Mouse (Mus musculus) left cerebral cortex, adult 9 months (tissue): ENCODE data around the gene Slc22a15.
A peak's percentile ranks its signal among the peaks of the same experiment; 100 is the strongest.

Experiments
- DNase-seq, 2 experiments: peaks; one replicate each; pipeline ENCODE4 v3.0.0; 2022; ENCODE audit warnings: low spot score in 2 of 2

Gene Slc22a15

DNA sequence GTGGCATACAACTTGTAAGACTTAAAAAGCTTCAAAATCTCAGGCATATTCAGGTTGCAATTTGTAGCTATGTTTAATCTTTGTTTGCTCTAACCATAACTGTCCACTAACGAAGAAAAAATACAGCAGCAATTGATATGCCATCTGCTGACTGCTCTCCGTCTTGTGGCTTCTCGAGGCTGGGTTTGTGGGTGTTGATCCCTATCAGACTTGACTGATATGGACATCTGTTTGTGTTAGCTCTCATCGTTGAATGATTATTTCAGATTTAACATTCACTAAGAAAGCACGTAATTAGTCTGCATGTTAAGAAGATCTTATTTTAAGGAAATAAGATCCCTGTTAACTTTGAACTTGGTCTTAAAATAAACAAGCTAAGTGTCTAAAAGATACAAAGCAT is 7.7 kb downstream of the Slc22a15 start:
- no peak for DNase-seq

DNA sequence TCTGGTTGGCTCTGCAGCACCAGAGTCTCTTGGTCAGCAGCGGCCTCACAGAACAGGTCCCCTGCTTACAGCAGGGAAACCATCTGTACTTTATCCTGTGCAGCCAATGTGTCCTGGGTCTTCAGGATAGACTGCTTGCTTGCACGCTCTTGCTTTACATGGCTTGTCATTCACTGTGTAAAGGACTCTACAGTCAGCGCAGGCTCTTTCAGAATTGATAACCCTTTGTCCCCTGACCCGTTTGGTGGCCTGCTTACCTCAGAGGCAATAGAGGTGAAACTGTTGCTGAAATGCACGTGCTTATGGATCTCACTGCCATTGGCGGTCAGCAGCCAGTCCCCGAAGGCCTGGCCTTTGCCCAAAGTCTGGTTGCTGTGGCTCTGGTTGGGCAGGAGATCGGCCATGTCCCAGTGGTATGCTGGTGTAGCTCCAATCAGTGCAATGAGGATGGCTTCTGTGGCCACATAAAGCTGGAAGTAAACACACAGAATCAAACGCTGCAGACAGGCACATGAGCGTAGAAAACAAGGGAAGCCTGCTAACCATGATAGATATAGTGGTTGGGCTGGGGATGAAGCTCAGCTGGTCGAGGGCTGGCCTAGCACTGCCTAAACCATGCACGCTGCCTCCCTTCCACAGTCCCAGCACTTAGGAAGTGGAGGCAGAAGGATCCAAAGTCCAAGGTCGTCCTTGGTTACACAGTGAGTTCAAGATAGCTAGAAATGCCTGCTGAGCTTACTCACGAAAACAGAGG is 9.0 kb downstream of the Slc22a15 start:
- no peak for DNase-seq

DNA sequence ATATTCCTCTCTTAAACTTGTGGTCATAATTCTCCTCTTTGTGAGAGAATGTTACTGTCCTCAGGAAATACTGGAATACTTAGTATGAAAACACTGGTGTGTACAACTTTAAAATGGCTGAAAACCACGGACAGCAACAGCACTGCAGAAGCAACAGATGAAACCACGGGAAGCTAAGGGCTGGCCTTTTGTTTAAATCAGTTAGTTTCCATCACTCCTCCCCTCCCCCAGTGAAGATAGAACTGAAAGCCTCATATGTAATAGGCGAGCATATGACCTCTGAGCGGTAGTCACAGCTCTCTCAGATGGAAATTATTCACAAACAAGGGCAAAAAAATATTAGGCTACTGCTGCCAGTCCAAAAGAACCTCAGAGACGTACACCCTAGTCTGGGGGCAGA is 10.0 kb downstream of the Slc22a15 start:
- DNase-seq = no peak

DNA sequence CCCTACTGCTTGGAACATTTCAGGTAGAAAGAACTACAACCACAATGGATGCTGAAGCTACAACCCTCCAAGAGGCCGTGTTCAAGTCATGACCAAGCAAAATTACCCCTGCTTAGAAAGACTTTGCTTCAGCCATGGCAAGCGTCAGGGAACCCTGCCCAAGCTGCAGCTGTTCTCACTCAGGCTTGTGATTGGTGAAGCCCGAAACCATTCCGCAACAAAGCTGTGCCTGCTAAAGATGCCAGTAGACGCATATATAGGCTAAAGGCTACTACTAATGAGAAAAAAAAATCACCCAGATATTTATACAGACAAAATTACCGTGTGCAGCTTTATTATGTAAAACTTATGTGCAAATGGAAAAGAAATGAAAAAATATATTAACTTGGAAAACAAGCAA is 12.2 kb downstream of the Slc22a15 start:
- DNase-seq = no peak

DNA sequence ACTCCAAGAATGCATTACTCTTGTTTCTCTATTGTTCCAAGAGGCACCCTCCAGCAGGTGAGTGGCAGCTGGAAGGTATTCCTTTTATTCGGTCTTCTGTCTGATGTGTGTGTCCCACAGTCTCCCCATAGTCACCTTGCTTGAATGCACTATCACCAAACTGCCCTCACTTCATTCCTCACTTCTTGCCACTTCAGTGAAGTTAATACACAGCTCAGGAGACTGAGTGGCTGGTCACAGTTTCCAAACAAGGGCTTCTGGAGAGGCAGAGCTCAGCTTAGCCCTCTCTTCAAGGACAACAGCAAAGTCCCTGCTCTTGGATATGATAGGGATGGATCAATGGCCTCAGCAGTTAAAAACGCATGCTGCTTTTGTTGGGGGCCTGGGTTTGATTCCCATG is 17.2 kb downstream of the Slc22a15 start:
- DNase-seq = no peak

DNA sequence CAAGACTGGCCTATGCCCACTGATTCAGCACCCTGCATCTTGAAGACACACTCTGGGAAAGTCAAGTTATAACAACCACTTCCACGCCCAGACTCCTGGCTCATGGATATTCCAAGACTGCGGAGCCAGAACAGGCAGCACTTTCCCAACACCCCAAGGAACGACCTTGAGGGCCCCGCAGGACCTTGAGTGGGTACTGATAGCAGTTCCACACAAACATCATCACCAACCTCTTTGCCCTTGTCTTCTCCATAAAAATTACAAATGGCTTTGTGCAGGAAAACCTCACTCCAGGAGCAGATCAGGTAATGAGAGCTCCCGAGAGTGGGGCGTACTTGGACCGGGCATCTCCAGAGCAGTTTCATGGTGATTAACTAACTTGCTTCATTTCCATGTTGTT is 19.5 kb downstream of the Slc22a15 start:
- DNase-seq = no peak

DNA sequence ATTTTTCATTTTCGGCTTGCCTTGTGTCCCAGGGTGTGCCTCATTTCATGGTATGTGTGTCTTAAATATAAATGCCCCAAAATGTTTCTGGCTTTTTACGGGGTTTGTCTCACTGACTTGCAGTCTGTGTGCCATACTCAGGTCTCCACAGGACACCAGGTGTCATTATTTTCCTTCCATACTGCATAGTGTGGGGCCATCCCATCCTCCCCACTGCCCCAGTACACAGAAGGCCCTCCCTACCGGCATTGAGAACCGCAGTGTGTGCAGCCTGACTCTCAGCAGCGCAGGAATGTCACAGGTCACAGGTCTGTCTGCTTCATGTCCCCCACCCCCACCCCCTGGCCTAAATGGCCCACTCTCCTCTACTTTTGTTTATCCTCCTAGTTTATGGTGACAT is 21.2 kb downstream of the Slc22a15 start:
- no peak for DNase-seq

DNA sequence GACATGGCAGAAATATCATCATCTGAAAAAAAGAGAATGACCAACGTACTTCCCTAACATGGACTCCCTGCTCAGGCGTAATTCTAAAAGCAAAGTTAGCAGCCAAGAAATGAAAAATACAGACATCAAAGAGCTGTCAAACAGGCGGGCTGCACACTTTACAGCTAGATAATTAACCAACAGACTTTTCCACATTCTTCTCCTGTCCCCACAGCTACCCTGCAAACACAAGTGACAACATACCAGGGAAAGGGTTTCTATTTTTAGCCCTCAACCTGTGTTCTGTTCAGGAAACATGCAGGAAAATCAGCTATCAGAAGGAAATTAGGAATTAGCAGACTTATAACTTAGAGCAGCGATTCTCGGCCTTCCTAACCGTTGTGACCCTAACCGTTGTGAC is 21.9 kb downstream of the Slc22a15 start:
- no peak for DNase-seq

DNA sequence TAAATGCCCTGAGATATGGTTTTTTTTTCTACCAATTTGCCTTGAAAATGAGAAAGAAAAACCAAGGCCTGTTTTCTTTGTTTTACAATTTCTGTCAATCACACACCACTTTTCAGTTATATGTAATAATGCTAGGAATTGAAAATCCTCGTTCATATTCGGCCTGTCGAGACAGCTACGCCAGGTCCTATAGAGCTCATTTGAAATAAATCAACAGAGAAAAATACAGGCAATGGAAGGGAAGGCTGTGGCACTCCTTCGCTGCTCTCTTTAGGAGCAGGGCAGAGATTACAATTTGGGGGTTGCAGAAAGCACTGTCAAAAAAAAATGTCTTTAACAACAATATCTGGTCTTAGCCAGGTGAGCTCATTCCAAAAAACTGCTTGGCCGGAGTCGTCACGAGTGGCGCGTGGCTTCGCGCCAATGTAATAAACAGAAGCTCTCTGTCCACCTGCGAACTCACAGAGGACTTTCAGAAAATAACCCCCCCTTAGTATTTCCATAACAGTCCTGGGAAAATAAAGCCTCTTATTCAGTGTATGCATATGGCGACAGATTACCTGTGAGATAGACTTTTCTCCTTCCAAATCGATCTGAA is 26.8 kb downstream of the Slc22a15 start:
- DNase-seq = no peak

DNA sequence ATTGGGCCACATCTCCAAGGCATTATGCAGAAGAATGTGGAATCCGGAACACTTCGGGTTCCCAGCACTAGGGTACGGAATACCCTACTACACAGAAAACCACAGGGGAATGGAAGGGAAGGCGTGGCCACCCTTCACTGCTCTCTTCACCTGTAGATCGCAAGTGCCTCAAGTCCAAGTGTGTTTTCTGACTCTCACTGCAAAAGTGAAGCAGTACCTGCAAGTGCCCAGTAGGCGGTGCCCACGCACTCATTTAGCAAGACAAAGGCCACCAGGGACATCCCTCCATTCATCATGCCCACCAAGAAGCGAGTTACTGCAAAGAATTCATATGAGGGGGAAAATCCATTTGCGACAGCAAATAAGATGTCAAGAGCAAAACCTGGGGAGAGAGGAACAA is 27.4 kb downstream of the Slc22a15 start:
- peak; percentile 19 to 77 for DNase-seq

DNA sequence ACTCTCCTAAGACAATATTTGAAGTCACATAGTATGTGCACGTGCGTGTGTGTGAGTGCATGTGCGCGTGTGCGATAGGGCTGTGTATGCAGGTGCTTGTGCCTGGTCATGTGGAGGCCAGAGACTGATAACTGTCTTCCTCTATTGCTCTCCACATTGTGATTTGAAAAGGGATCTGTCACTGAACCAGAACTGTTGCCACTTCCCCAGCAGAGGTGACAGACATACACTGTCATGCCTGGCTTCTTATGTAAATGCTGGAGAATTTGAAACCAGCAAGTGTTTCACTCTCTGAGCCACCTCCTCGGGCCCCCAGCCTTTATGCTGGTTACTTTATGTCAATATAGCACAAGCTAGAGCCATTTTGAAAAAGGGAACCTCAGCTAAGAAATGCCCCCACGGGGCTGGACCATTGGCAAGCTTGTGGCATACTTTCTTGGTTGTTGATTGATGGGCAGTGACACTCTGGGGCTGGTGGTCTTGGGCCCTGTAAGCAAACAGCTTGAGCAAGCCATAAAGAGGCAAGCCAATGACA is 28.8 kb downstream of the Slc22a15 start:
- no peak for DNase-seq

DNA sequence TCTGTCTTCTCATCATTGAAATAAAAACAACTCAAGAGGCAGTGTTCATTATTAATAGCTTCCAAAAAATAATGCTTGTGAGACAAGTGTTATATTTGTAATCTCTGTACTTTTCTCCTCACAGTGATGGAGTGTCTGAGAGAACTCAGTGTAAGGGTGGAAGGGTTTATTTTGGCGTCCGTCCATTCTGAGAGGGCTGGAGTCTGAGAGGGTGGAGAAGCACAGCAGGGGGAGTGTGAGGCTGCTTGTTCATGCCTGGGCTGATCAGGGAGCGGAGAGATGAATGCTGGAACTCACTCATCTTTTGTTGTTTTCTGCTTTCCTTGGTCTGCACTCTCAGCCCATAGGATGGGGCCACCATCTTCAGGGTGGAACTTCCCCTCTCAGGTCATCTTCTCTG is 38.7 kb downstream of the Slc22a15 start:
- no peak for DNase-seq

DNA sequence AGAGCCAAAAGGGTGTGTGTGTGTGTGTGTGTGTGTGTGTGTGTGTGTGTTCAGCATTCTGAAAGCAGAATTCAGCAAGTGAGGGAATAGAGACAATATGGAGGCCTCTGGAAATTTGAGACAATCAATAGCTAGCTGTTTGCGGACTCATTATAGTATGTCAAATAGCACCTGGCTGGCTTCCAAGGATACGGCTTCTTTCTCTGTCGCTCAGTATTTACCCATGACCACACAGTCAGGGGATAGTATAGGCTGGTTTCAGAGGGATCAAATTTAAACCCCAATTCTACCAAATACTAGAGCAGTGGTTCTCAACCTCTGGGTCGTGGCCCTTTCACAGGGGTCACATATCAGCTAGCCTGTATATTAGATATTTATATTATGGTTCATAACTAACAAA is 39.2 kb downstream of the Slc22a15 start:
- no peak for DNase-seq

DNA sequence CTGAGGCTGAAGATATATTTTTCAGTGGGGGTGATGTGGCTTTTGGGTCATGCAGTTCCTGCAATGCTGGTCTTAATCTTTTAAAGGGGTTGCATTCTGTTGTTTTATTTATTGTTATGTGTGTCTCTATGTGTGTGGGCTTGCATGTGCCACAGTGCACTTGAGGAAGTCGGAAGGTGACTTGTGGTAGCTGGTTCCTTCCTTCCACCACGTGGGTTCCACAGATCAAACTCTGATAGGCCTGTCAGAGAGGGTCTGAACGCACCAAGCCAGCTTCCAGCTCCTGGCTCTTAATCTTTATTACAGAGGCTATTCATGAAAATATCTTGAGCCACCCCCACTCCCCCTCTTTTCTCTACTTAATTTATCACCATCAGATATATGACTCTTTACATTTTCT is 40.4 kb downstream of the Slc22a15 start:
- DNase-seq = no peak

DNA sequence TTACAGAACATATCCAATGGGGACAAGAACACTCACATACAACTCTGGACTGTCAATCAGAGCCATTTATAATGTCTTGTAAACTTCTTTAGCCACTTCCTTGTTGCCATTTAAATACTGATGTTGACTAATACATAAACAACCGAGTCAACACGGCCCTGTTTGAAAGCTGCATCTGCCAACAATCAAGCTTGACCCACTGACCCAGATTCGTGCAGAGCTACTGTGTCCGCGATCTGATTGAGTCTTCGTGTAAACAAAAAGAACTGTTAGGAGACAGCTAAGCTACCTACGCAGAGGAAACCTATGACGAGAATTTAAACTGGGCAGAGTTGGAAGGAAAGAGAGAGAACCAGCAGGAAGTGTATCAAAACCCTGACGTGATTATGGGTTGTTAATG is 42.5 kb downstream of the Slc22a15 start:
- DNase-seq = no peak

DNA sequence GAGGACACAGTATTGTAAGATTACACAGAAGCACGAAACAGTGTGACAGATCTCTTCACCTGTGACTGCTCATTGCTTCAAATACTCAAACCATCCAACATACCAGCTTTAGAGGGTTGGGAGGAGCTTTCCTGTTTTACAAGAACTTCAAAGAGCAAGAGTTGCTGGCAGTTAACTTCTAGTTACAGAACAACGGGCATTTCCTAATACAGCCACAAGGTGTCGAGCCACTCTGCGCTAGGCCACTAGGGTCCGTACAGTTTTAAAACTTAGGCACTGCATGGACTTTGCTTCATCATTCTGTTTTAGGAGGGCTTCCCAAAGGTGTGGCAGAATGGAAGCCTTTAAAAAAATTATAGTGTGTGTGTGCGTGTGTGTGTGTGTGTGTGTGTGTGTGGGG is 43.4 kb downstream of the Slc22a15 start:
- DNase-seq = no peak

DNA sequence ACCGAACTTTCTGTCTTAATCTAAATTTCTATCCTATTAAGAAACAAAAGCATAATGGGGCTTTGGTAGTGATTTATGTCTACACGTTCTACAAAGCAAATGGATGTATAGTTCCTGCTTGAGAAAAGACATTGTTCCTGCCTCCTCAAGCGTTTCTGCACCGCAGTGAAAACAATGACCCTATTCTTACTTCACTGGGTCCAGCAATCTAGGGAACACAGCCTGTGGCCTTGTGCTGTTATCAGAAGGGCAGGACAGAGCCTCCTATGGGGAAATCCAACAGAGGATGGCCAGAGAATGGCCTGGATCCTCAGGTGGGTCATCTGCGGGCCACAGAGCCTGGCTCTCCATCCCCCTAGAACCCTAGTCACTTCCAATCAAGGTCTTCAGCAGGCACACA is 46.1 kb downstream of the Slc22a15 start:
- DNase-seq = no peak

DNA sequence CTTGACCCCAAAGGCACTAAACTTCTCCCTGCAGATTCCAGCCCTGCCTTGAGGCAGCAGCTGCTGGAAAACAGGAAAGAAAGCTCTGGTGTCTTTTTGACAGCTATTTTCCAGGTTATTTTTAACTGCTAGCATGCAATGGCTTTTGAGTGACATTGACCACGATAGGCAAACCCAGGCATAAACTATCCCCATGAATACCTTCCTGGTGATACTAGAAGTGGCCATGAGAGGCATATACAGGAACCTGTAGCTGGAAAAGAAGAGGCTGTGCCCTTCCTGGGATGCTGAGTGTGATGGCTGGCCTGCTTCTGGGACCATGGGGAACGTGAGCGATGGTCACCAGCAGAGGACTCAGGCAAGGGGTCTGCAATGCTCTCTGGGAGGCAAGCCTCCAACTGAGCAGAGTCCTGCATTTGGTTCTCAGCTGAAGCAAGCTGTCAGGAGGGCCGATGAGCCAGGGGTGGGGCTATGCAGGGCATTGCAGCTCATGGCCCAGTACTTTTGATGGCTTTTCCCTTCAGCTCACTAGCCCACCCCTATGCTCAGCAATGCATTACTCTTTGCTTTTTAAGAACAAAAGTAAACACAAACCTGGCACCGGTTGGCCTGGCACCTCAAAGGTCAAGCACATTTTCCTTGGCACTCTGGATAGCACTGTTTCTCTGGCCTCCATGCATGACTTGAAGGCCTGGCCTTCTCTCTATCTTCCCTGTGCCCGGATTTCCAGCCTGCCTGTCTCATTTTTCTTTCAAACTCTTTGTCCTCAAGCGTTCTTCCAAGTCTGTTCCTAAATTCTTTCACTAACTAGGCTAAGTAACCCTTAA is 47.6 kb downstream of the Slc22a15 start:
- DNase-seq = no peak

DNA sequence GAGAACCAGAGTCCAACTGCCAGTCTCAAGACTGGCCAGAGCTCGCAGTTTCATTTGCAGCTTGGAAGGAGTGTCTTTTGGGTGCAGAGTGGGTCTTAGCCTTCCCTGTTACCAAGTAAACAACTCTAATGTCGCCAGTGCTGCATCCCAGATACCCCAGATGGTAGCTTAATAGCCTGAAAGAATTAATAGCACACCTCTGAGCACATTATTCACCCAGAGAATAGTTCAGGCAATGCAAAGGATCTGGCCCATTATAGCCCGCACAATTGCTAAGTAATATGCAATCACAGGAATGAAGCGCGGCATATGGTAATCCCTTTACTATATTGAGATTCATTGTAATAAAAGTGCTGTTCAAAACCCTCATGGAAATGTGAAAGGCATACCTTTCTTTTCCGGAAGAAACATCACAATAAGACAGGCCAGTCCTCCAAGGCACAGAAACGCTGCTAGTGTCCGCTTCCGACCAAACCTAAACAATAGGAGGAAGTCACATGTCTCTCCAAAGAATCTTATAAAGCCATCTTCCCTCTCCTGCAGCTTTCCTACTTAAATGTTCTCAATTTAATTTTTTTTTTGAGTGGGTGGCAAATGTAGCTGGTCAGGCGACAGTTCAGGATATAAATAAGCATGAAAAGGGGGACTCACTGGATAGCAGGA is 48.9 kb downstream of the Slc22a15 start:
- no peak for DNase-seq

DNA sequence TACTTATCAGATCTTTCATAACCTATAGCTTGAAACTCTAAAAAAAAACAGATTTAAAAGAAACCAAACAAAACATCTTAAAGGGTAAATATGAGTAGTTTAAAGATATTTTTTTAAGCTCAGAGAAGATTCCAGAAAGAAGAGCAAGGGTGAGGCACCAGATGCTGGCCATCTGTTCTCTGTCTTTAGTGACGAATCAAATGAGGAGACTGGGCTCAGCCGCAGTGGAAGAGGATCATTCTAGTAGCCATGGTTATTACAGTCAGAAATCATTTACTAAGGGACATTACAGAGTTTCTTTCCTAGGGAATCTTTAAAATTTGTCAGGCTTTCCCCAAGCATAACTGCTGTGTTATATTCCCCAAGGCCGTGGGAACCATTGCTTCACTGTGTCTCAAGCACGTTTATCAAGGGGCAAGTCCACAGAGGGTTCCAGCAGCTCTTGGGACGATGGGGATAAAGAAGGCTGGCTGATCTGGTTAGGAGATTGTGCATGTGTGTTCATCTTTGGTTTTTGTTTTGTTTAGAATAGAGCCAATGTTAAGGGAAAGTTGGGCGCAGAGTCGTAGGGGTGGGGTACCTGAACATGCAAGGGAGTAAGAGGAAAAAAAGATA is 51.1 kb downstream of the Slc22a15 start:
- DNase-seq = peak in 1 of 2 experiments; percentile 42

DNA sequence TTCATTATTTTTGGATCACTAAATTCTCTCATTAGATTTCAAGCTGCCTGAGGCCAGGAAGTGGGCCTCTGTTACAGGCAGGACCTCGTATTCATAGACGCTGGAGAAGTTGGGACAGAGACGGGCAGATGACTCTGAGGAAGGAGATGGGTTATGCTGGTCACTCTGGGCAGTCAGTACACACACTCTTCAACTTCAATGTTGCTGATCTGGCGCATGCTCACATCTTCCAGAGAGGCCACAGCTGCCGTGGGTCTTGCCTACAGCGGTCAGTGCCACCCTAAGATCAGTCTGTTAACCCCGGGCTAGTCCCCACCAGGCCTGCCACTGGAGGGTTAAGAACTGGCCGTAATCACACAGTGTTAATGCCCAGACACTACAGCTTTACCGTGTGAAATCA is 52.3 kb downstream of the Slc22a15 start:
- no peak for DNase-seq

DNA sequence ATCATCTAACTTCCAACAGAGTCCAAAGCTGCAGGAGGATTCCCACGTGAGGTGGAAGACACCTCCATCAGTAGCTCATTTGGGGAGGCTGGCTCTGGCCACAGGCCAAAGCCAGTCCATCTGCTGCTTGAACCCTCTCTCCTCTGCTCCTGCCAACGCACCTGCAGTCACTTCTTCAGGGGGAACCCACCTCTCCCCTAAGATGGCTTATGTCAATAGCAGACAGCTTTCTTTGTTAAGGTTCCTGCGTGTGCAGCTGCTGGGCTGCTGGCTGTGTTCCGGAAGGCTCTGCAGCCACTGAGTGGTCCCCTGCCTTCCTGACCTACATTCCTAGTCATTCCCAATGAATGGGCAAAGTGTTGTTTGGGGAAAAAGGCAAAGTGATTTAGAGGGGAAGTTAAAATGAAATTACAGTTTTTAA is 57.2 kb downstream of the Slc22a15 start:
- peak; percentile 44 to 71 for DNase-seq
